Mouse (Mus musculus) lung, postnatal 10 days (tissue): ENCODE measurements around the gene Ppp4r1.

Experiments
- DNase-seq: peaks from one replicate; pipeline ENCODE4 v3.0.0; 2021

Gene Ppp4r1

DNA sequence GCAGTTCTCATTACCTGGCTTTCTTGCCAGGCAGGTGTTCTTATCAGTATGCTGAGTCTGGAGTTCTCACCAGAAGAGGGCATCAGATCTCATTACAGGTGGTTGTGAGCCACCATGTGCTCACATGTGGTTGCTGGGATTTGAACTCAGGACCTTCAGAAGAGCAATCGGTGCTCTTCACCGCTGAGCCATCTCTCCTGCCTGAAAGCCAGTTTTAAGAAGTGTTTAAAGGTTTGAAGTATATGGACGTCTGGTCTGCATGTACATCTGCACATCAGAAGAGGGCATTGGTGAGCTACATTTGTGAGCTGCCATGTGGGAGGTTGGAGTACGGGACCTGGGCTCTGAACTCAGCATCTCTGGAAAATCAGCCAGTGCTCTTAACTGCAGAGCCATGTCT lies 8.8 kb upstream of the Ppp4r1 start:
- DNase-seq: no peak

DNA sequence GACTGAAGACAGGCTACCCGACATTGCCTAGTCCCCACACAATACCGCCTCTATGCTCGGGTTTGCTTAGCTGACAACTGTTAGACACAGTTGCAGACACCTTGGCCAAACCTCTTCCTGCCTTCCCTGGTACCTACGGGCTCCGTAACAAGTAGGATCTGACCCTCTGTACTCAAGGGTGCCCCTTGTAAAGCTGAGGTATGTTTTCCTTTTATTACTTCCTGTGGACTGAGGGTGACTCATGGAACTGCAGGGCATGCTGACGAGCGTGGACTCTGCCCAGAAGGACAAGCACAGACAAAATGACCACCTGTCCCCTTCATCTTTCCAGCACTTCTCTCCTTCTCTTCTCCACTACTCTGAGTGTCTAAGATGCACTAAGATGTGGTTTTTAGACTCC lies 7.9 kb upstream of the Ppp4r1 start:
- no peak for DNase-seq

DNA sequence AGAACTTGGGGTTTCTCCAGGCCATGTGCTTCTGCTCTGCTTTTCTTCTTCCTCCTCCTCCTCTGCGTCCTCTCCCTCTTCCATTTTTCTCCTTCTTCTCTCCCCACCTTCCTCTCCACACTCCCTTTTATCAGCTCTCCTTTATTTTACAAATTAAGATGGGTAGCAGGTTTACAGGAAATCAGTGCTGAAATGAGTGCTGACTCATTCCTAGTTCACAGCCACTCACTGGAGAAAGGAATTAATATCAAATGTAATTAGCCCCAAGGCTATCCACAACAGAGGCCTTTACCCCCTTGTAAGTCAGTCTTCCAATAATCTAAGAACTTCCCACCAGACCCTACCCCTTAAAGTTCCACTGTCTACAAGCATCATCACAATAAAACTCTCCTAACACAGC lies 6.1 kb upstream of the Ppp4r1 start:
- no peak for DNase-seq

DNA sequence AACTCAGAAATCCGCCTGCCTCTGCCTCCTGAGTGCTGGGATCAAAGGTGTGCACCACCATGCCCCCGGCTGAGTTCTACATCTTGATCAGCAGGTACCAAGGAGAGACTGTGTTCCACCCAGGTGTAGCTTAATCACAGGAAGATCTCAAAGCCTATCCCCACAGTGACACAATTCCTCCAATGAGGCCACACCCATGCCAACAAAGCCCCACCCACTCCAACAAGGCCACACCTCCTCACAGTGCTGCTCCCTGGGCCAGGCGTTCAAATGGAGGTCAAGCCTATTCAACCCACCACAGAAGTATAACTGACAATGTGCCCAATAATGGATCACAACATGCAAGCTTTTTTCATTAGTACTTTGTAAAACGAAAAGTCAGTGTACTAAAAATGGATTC lies 4.9 kb upstream of the Ppp4r1 start:
- no peak for DNase-seq

DNA sequence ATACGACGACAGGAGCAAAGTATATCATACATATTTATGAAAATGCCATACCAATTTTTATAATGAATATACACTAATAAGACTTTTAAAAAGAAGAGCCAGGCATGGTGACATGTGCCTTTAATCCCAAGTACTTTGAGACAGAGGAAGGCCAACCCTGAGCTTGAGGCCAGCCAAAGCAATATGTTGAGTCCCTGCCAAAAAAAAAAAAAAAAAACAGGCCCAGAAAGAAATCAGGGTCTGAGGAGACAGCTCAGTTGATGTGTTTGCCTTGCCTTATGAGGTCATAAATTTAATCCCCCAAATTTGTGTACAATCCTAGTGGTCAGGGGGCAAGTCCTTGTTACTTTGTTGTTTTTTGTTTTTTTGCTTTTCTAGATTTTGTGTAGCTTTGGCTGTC lies 1.4 kb upstream of the Ppp4r1 start:
- no peak for DNase-seq

DNA sequence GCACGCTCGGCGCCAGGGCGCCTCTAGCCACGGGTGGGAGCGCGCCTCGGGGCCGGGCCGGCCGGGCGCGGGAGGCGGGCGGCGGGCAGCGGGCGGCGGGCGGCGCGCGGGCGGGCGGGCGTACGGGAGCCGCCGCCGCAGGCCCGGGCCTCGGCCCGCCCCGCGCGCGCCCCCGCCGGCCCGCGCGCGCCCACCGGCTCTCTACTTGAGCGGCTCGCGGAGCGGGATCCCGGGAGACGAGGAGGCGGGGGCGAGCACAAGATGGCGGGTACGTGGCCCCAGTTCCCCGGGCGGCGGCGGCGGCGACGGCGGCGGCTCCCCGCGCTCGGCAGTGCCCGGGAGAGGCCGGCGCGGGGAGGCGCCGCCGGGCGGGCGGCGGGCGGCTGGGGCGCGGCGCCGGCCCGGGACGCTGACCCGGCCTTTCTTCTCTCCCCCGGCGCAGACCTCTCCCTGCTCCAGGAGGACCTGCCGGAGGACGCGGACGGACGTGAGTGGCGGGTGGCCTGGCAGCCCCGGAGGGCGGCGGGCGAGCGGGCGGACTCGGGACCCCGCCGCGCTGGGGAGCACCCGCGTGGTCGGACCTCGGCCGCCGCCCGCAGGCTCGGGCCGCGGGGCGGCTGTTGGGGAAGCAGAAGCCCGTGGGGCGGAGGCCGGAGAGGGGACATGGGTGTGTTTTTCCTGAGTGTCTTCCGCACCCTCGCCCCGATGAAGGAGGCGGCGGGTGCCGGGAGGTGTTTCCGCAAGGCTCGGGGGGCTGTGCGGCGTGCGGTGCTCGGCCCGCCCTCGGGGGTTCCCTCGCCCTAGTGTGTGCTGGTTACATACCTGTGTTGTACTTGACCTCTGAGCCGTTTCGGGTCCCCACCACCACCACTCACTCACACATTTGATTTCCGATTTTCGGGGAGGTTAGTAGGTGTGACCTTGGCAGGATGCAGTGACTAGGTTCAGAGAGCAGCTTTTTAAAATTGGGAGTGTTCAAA lies 1.1 kb downstream of the Ppp4r1 start:
- DNase-seq: peak; percentile 86

DNA sequence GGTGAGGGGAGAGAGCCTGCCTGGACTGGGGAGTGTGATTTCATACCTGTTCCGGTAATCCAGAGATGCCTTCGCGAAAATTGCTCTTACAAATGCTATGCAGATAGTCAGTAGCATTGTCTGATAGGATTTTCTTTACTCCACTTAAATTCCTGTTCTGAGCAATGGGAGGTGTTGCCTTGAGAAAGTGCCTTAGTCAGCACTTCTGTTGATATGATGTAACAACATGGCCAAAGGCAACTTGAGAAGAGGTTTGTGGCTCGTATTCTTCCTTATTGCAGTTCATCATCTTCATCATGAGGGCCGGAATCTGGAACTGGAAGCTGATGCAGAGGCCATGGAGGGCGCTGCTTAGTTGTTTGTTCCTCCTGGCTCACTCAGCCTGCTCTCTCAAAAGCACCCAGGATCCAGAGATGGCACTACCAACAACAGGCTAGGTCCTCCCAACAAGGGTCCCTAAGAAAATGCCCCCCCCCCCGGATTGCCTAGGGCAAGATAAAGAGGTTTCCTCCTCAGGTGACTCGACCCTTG lies 2.3 kb downstream of the Ppp4r1 start:
- no peak for DNase-seq

DNA sequence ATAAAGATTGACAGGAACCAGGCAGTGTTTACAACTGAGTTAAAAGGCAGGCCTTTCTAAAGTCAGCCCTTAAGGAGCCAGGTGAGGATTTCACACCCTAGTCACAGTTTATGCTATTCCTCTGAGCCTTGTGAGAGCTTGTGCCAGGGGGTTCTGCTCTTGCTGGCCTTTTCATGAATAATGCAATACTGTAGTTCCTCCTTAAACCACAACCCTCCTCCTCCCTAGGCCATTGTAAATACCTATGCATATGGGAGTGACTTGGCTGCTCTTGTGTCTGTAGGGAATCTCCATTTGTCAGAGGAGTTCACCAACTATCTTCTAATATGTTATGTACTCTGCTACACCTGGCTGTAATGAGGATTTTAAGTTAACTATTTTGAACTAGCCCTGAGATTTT lies 3.3 kb downstream of the Ppp4r1 start:
- DNase-seq: no peak

DNA sequence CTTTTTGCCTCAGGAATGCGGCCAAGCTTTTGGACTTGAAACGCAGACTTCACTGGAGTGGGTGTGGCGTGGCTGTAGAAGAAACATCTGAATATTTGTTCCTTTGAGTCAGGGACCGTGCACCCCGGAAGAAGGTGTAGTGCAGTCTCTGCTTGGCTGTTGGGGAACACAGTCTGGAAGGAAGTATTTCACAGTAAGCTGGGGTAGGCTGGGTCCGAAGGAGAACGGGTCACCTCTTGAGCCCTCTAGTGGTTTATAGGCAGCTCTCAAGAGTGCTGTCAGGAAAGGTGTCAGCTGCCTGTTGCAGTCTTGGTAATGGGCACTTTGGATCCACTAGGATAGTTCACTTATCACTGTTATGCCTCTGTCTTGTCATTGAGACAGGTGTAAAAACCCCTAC lies 3.9 kb downstream of the Ppp4r1 start:
- peak; percentile 34 for DNase-seq

DNA sequence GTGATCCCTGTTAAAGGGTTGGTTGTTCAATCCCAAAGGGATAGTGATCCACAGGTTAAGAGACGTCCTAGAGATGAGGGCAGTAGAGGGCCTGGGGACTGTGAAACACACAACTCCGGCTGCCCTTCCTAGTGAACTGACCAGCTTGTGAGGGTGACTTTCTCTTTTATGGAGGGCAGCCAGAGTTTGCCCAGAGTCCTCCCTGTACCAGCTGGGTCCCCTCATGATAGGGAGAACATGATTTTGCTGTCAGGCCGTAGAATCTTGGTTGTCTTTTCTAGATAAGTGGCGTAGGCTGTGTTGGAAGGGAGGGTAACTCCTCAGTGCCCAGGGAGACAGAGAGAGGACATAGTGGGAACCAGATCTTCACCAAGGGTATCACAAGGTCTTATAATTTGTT lies 4.9 kb downstream of the Ppp4r1 start:
- DNase-seq: no peak

DNA sequence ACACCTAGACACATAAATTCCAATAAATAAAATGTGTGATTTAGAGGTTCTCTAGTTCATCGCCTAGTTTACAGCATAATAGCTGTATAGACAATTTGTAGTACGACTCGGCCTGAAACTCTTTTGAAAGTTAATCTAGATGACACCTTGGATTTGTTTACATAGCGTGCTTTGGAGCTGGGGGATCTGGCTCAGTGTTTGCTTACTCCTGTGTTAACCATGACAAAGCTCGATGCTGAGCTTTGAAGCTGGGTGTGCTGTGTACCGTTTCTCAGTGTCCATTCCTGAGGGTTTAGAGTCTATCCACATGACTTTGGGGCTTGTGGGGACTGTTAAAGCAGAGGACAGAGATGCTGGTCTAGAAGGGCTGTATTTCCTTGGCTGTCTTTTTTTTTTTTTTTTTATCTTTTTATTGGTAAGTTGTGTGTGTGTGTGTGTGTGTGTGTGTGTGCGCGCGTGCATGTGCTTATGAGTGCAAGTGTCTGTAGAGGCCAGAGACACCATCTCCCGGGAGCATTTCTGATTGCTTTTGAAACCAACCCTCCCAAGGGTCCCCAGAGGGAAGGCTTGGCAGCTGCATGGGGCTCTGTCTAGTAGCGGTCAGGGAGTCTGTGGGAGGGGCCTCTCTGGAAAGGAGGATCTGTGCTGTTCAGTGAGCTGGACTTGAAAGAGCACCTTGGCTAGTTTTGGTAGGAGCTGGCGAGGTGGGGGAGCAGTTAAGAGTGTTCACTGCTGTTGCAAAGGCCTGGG lies 6.3 kb downstream of the Ppp4r1 start:
- peak; percentile 55 for DNase-seq

DNA sequence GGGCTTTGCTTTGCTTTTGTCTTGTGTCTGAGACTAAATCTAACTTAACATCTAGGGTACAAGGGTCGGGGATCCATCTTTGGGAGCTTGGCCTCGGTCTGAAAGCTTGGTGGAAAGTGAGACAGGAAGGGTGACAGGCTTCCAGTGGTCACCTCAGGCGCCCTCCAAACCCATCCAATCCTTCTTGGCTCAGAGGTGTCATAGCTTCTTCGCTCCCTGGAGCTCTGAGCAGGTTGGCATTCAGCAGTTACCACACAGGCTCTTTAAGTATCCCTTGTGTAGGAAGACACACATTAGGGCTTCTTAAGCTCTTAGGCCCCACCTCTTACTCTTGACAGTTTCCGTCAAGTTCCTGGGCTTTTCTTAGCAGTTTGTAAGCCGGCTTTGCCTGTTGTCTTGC lies 7.2 kb downstream of the Ppp4r1 start:
- DNase-seq: no peak

DNA sequence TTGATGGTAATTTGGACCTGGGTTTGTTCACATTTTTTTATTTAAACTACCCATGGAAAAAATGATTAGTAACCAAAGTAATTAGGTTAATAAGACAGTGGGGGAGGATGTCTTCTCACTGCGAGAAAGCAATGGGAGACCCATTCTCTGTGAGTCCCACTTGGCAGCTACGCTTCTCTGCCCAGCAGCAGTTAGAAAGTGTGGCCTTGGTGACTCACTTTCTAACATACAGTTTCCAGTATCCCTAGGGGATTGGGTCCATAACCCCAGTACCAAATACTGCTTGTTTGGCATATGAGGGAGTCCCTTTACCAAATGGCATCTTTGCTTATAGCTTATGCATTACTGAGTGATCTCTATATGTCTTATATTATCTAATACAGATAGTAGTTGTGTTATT lies 8.8 kb downstream of the Ppp4r1 start:
- no peak for DNase-seq

DNA sequence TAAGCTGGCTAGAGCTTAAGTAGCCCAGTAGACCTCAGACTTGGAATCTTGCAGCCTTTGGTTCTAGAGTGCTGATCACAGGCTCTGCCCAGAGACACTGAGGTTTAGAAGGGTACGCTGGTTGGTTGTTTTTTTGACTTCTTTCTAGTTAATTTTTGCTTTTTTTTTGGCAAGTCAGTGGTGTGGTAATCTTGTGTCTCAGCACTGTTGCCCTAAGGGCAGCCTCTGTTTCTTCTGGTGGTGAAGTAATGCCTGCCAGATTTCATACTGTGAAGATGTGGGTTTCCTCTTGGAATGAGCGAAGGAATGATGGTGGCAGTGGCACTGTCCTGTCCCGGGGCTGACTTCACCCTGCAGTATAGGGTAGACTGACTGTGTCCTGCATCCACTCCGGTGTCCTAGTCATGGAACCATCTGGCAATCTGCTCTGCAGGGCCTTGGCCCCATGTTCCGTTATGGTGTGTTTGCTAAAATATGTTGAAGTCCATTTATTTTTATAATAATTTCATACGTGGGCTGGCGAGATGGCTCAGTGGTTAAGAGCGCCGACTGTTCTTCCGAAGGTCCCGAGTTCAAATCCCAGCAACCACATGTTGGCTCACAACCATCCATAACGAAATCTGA lies 11.0 kb downstream of the Ppp4r1 start:
- no peak for DNase-seq

DNA sequence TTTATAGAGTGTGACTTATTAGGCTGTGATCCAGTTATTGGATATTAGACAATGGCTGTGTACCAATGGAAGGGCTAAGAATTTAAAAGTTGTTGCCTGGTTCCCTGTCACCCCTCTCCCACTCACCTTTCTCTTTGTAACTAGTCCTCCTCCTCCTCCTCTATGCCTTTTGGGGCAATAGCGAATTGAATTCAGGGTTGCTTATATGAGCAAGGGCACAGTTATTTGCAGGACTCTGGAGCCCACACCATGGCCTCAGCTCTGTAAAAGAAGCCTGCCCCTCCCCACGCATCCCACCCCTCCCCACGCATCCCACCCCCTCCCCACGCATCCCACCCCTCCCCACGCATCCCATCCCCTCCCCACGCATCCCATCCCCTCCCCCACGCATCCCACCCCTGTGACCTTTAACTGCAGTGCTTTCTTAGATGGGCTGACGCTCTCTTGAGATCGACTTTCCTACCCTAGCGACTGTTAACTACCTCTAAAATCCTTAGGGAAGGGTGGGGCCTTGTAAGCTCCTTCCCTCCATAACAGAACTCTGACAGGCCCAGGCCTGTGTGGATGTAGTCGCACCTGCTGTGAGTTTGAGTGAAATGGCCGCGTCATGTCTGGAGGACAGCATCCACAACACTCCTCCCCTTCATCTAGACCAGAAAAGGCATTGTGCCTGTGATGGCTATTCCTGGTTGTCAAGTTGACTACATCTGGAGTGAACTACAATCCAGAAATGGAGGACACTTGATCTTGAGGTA lies 11.9 kb downstream of the Ppp4r1 start:
- DNase-seq: no peak

DNA sequence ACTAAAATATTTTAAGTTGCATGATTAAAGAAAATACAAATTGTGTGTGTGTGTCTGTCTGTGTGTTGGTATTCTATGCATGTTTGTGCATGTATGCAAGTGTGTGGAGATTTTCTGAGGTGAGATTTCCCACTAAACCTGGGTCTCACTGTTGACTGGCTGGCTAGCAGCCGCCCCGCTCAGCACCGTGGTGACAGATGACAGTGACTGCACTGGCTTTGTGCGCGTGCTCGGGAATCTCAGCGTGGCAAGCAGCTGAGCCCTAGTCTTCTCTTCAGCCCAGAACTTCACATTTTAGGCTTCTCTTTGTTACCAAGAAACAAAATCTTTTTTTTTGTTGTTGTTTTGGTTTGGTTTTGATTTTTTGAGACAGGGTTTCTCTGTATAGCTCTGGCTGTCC lies 13.7 kb downstream of the Ppp4r1 start:
- DNase-seq: no peak

DNA sequence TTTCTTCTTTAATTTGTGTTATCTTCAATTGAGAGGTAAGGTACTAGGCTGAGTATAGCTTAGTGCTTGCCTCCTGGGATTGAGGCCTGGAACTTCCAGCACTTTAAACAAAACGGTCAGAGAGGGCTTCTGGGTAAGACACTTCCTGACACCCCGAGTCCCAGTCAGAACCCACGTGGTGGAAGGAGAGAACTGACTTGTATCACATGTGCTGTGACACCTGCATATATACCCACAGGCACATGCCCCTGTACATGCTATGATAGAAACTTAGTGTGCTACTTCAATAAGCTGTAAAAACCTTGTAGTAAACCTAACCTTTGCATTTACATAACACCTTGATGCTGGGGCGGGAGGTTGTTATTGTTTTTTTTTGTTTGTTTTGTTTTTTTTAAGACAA lies 16.1 kb downstream of the Ppp4r1 start:
- no peak for DNase-seq

DNA sequence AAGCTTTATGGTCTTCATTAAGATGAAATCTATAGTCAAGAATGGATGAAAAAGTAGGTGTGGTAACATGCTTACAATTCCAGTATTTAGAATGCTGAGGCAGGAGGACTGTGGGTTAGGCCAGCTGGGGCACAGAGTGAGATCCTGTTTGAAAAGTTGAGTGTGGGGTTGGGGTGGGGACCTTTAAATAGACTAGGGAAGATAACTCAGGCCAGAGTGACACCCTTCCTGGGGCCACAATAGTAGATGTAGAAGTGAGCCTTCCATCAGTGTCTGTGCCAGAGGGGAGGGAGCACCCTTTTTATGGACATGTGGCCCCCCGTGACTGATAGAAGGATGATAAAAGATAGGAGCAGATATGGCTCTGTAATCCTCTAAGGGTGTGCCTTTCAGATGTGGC lies 17.0 kb downstream of the Ppp4r1 start:
- no peak for DNase-seq

DNA sequence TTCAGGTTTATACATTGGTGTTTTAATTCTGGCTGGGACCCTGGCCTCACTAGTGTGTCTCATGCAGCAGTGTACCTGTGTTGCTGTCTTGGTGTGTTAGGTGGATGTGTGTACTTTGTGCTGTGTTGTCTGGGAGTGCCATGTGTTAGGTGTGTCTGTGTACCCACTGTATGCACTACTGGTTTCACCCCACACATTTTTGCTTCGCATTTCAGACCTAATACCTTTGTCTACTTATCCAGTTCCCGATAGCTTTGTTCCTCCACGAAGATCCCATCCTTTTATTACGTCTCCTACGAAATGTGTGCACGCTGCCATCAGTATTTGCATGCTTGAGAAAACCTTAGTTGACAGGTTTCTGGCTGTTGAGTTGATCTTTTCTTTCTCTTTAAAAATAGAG lies 18.1 kb downstream of the Ppp4r1 start:
- DNase-seq: no peak

DNA sequence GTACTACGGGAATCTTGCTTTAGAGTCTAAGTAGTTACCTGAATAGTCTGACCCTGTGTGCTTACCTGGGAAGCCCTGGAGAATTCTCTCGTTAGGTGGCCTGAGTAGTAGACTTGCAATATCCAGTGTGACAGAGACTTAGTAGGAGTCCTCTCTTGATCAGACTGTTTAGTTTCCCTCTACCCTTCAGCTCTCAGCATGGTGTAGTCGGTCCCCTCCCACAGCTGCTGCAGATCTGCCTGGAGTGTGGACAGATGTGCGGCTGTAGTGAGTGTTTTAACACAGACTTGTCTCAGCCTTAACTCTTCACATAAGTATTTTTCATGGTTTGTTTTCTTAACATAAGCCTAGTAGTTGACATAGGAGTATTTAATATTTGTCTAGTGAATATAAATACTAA lies 19.7 kb downstream of the Ppp4r1 start:
- no peak for DNase-seq

DNA sequence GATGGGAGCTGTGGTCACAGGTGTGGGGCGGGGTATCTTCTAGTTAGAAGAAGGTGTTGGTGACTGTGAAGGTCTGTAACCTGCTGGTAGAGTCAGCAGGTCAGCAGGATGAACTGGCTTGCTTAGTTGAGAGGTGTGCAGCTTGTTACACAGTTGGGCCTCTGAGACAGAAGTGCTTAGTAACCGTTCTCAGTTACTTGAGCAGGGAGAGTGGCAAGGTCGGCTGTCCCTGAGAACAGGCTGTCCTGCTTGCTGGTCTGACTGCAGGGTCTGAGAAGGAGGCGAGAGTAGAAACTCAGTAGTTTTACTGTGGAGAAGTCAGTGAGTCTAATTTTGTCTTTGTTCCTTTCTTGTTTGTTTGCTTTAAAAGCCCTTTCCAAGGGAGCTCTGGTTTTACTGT lies 23.6 kb downstream of the Ppp4r1 start:
- no peak for DNase-seq

DNA sequence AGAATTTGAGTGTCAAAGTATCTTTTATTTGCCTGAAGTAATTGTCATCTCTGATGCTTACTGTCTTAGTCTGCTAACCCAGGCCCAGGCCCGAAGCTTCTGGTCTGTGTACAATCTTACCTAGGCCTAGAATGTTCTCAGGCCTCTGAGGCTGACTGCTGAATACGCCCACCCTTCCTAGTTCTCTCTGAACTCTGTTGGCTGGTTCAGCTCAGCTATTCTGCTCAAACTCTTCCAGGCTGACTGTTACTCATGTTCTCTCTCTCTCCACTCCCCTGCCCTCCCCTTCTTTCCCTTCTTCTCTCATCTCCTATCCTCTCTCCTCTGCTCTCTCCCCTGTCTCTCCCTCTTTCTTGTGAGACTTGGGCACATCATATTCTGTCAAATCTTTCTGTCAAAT lies 24.0 kb downstream of the Ppp4r1 start:
- DNase-seq: no peak

DNA sequence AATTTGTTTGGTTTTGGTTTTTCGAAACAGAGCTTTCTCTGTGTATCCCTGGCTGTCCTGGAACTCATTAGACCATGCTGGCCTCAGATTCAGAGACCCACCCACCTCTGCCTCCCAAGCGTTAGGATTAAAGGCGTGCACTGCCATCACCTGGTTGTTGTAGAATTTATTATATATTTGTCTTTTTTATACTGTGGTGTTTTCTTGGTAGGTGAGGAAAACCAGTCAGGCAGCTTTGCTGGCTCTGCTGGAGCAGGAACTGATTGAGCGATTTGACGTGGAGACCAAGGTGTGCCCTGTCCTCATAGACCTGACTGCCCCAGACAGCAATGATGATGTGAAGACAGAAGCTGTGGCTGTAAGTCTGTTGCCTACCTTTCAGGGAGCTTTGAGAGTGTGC lies 28.7 kb downstream of the Ppp4r1 start:
- no peak for DNase-seq
